Mouse (Mus musculus) myocyte (in vitro differentiated cells): ENCODE measurements around the gene Mmaa. TPM values are rescaled to one million over a fixed set of nuclear protein-coding genes. Genes with fewer than 3 reads are reported as not detected.

ENCODE experiments used
- H3K27me3 ChIP-seq: one replicate; pipeline ENCODE4 v1.6.1; 2011; ENCODE audit not compliant: control insufficient read depth, insufficient read depth, insufficient read length
- H3K36me3 ChIP-seq: one replicate; pipeline ENCODE4 v1.6.1; 2011; ENCODE audit not compliant: control insufficient read depth, insufficient read depth
- H3K4me2 ChIP-seq: one replicate; pipeline ENCODE4 v1.6.1; 2011; ENCODE audit warnings: low read depth, control low read depth
- H3K4me3 ChIP-seq: one replicate; pipeline ENCODE4 v1.5.1; 2011; ENCODE audit warnings: mild to moderate bottlenecking, control low read depth, moderate library complexity
- H3K79me2 ChIP-seq: one replicate; pipeline ENCODE4 v1.6.1; 2011; ENCODE audit not compliant: control insufficient read depth, insufficient read depth
- H3ac ChIP-seq: one replicate; pipeline ENCODE4 v1.6.1; 2011; ENCODE audit not compliant: control insufficient read depth, insufficient read length
- CEBPB ChIP-seq: IDR thresholded peaks from 2 replicates; pipeline ENCODE4 v1.6.1; 2011; ENCODE audit warnings: mild to moderate bottlenecking, moderate library complexity; ENCODE audit not compliant: poor library complexity, insufficient read depth, severe bottlenecking
- E2F4 ChIP-seq: IDR thresholded peaks from one replicate; pipeline ENCODE4 v1.6.1; 2011; ENCODE audit warnings: mild to moderate bottlenecking, control low read depth, moderate library complexity; ENCODE audit not compliant: insufficient read depth
- MAX ChIP-seq: IDR thresholded peaks from one replicate; pipeline ENCODE4 v1.6.1; 2011; ENCODE audit warnings: low read depth, mild to moderate bottlenecking, control low read depth
- MYOD1 ChIP-seq, 3 experiments: IDR thresholded peaks; one replicate each; pipeline ENCODE4 v1.6.1; 2011; ENCODE audit warnings: control low read depth in 2 of 3, low read depth in 2 of 3, mild to moderate bottlenecking in 2 of 3, moderate library complexity in 1 of 3; ENCODE audit not compliant: insufficient read length in 2 of 3, control insufficient read depth in 1 of 3
- MYOG ChIP-seq, 3 experiments: IDR thresholded peaks; one replicate each; pipeline ENCODE4 v1.6.1; 2011; ENCODE audit warnings: control low read depth in 2 of 3, low read depth in 2 of 3, mild to moderate bottlenecking in 2 of 3; ENCODE audit not compliant: insufficient read length in 2 of 3, control insufficient read depth in 1 of 3, insufficient read depth in 1 of 3
- POLR2A ChIP-seq: IDR thresholded peaks from one replicate; pipeline ENCODE4 v1.6.1; 2011; ENCODE audit warnings: low read depth, mild to moderate bottlenecking, control low read depth, moderate library complexity; ENCODE audit not compliant: insufficient read length
- POLR2AphosphoS2 ChIP-seq: IDR thresholded peaks from one replicate; pipeline ENCODE4 v1.6.1; 2011; ENCODE audit warnings: low read depth, control low read depth; ENCODE audit not compliant: insufficient read length
- REST ChIP-seq: IDR thresholded peaks from one replicate; pipeline ENCODE4 v1.6.1; 2011; ENCODE audit warnings: mild to moderate bottlenecking, control low read depth, moderate library complexity; ENCODE audit not compliant: insufficient read depth, insufficient read length
- SRF ChIP-seq: IDR thresholded peaks from one replicate; pipeline ENCODE4 v1.6.1; 2011; ENCODE audit warnings: low read depth; ENCODE audit not compliant: control insufficient read depth, insufficient read length
- TCF12 ChIP-seq: IDR thresholded peaks from one replicate; pipeline ENCODE4 v1.6.1; 2011; ENCODE audit warnings: mild to moderate bottlenecking, control low read depth; ENCODE audit not compliant: poor library complexity, insufficient read depth, severe bottlenecking
- TCF3 ChIP-seq: IDR thresholded peaks from one replicate; pipeline ENCODE4 v1.6.1; 2011; ENCODE audit warnings: low read depth, control low read depth; ENCODE audit not compliant: insufficient read length
- USF1 ChIP-seq: IDR thresholded peaks from one replicate; pipeline ENCODE4 v1.6.1; 2011; ENCODE audit warnings: low read depth, mild to moderate bottlenecking, control low read depth, moderate library complexity
- polyA plus RNA-seq: library from polyadenylated mRNA; unstranded; fragments of >200 nt; fragmentation: generic; extraction: Trizol; gene quantifications from one replicate; pipeline ENCODE4 v1.2.1, GENCODE M21; 2012; ENCODE audit warnings: missing spikeins

The Mmaa gene
- polyA plus RNA-seq, 1 experiment, result 5.9 TPM

GRCm38 (mm10) chr8:79281376-79281890 is 13.3 kb downstream of the Mmaa start:
- H3K4me2 ChIP-seq, result no peak overlapping the region
- TF ChIP-seq E2F4 (no peak), POLR2A (no peak), MYOG (IDR thresholded peaks at IDR 0.05; ENCODE audit: control insufficient read depth in 1 of 3, insufficient read depth in 1 of 3, insufficient read length in 2 of 3, low read depth in 2 of 3) (no peak), TCF12 (no peak), TCF3 (no peak), POLR2AphosphoS2 (no peak), SRF (no peak), USF1 (no peak), REST (no peak), CEBPB (no peak), MYOD1 (IDR thresholded peaks at IDR 0.05; ENCODE audit: control insufficient read depth in 1 of 3, insufficient read length in 2 of 3, low read depth in 2 of 3) (no peak), MAX (no peak)
- H3K79me2 ChIP-seq, result no peaks in the 10 kb centered on the region
- no peak overlapping the region for H3ac ChIP-seq
- H3K4me3 ChIP-seq, result no peak overlapping the region
- no peaks in the 10 kb centered on the region for H3K27me3 ChIP-seq
- H3K36me3 ChIP-seq, result peaks cover 4% of the 10 kb centered on the region

GRCm38 (mm10) chr8:79277264-79277870 is 17.4 kb downstream of the Mmaa start:
- no peaks in the 10 kb centered on the region for H3K27me3 ChIP-seq
- H3ac ChIP-seq, result no peak overlapping the region
- H3K79me2 ChIP-seq, result no peaks in the 10 kb centered on the region
- TF ChIP-seq TCF12, result no peak
- TF ChIP-seq MYOD1 (IDR thresholded peaks at IDR 0.05; ENCODE audit: control insufficient read depth in 1 of 3, insufficient read length in 2 of 3, low read depth in 2 of 3), result no peak
- no peak for TF ChIP-seq POLR2A
- no peak for TF ChIP-seq CEBPB
- TF ChIP-seq USF1, result no peak
- no peak for TF ChIP-seq SRF
- H3K4me3 ChIP-seq, result no peak overlapping the region
- no peaks in the 10 kb centered on the region for H3K36me3 ChIP-seq
- no peak overlapping the region for H3K4me2 ChIP-seq

GRCm38 (mm10) chr8:79274940-79275339 is 19.8 kb downstream of the Mmaa start:
- Histone ChIP-seq H3K4me2 (no peak overlapping the region), H3ac (no peak overlapping the region), H3K27me3 (no peaks in the 10 kb centered on the region), H3K79me2 (no peaks in the 10 kb centered on the region), H3K36me3 (no peaks in the 10 kb centered on the region), H3K4me3 (no peak overlapping the region)
- TF ChIP-seq POLR2AphosphoS2, result no peak
- TF ChIP-seq SRF, result no peak
- TF ChIP-seq MYOG (IDR thresholded peaks at IDR 0.05; ENCODE audit: control insufficient read depth in 1 of 3, insufficient read depth in 1 of 3, insufficient read length in 2 of 3, low read depth in 2 of 3), result no peak
- no peak for TF ChIP-seq TCF3
- TF ChIP-seq TCF12, result no peak
- no peak for TF ChIP-seq USF1

DNA sequence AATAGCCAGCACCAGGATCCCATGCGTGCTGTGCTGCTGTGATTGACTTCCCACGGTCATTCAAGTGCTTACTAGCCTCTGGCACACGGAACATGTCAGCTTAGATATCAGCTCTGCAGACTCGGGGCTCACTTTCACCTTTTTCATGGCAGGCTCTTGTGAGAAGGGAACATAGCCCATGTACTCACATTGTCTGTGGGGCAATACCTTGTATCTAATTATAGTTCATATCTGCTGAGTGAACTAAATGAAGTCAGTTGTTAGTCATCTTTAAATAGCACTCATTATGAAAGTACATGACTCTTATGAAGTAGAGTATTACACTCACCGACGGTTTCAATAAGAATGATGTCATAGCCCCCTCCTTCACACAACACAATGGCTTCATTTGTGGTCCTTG is 21.0 kb downstream of the Mmaa start:
- H3K4me3 ChIP-seq, result no peak overlapping the region
- no peak overlapping the region for H3K4me2 ChIP-seq
- no peak for TF ChIP-seq E2F4
- TF ChIP-seq TCF3, result no peak
- TF ChIP-seq POLR2AphosphoS2, result no peak
- TF ChIP-seq USF1, result no peak
- no peak for TF ChIP-seq TCF12
- no peak for TF ChIP-seq MYOG (IDR thresholded peaks at IDR 0.05; ENCODE audit: control insufficient read depth in 1 of 3, insufficient read depth in 1 of 3, insufficient read length in 2 of 3, low read depth in 2 of 3)
- no peak for TF ChIP-seq SRF
- no peak for TF ChIP-seq MAX
- no peak for TF ChIP-seq REST
- TF ChIP-seq POLR2A, result no peak
- TF ChIP-seq CEBPB, result no peak
- TF ChIP-seq MYOD1 (IDR thresholded peaks at IDR 0.05; ENCODE audit: control insufficient read depth in 1 of 3, insufficient read length in 2 of 3, low read depth in 2 of 3), result no peak
- no peaks in the 10 kb centered on the region for H3K79me2 ChIP-seq
- no peaks in the 10 kb centered on the region for H3K27me3 ChIP-seq
- no peaks in the 10 kb centered on the region for H3K36me3 ChIP-seq
- no peak overlapping the region for H3ac ChIP-seq

GRCm38 (mm10) chr8:79272676-79273075 is 22.1 kb downstream of the Mmaa start:
- TF ChIP-seq USF1, result no peak
- no peak for TF ChIP-seq MYOG (IDR thresholded peaks at IDR 0.05; ENCODE audit: control insufficient read depth in 1 of 3, insufficient read depth in 1 of 3, insufficient read length in 2 of 3, low read depth in 2 of 3)
- TF ChIP-seq POLR2A, result no peak
- no peak for TF ChIP-seq MAX
- no peak for TF ChIP-seq REST
- no peak for TF ChIP-seq TCF3
- no peak for TF ChIP-seq POLR2AphosphoS2
- TF ChIP-seq TCF12, result no peak
- no peak for TF ChIP-seq E2F4
- TF ChIP-seq MYOD1 (IDR thresholded peaks at IDR 0.05; ENCODE audit: control insufficient read depth in 1 of 3, insufficient read length in 2 of 3, low read depth in 2 of 3), result no peak
- no peak for TF ChIP-seq SRF
- no peak for TF ChIP-seq CEBPB
- Histone ChIP-seq H3K4me3 (no peak overlapping the region), H3K79me2 (no peaks in the 10 kb centered on the region), H3ac (no peak overlapping the region), H3K36me3 (no peaks in the 10 kb centered on the region), H3K4me2 (no peak overlapping the region), H3K27me3 (no peaks in the 10 kb centered on the region)
